Mouse (Mus musculus) hindbrain, embryonic 14.5 days (tissue): ENCODE measurements around the gene Foxc1. TPM values are rescaled to one million over a fixed set of nuclear protein-coding genes. Genes with fewer than 3 reads are reported as not detected.

Source experiments
- ATAC-seq: fragments of 200-750 bp; cut with Nextera tagmentation; 2 replicates; pipeline ENCODE4 v1.8.0; 2017; ENCODE audit warnings: moderate number of reproducible peaks, mild to moderate bottlenecking, moderate TSS enrichment, moderate library complexity; ENCODE audit not compliant: low FRiP score
- DNase-seq: peaks from one replicate; pipeline ENCODE4 v3.0.0-alpha.2; 2015; ENCODE audit warnings: low spot score
- H3K27ac ChIP-seq: fragments of 300-500 bp; sonication (generic); 2 replicates; pipeline ENCODE4 v1.5.1; 2014; ENCODE audit warnings: mild to moderate bottlenecking, moderate library complexity
- H3K27me3 ChIP-seq: fragments of 300-500 bp; sonication (generic); 2 replicates; pipeline ENCODE4 v1.6.1; 2014; ENCODE audit warnings: mild to moderate bottlenecking, low read length, mixed read lengths; ENCODE audit not compliant: control insufficient read depth, insufficient read depth
- H3K36me3 ChIP-seq: fragments of 300-500 bp; sonication (generic); replicated peaks from 2 replicates; pipeline ENCODE4 v1.6.1; 2014; ENCODE audit not compliant: control insufficient read depth, insufficient read depth
- H3K4me1 ChIP-seq: fragments of 300-500 bp; sonication (generic); replicated peaks from 2 replicates; pipeline ENCODE4 v1.6.1; 2014; ENCODE audit warnings: antibody characterized with exemption, low read length, mixed read lengths; ENCODE audit not compliant: control insufficient read depth, insufficient read depth
- H3K4me2 ChIP-seq: fragments of 300-500 bp; sonication (generic); replicated peaks from 2 replicates; pipeline ENCODE4 v1.6.1; 2014; ENCODE audit warnings: mild to moderate bottlenecking, moderate library complexity
- H3K4me3 ChIP-seq: fragments of 300-500 bp; sonication (generic); replicated peaks from 2 replicates; pipeline ENCODE4 v1.5.1; 2014; ENCODE audit warnings: mild to moderate bottlenecking, low read length
- H3K9ac ChIP-seq: fragments of 300-500 bp; sonication (generic); 2 replicates; pipeline ENCODE4 v1.6.1; 2014
- H3K9me3 ChIP-seq: fragments of 300-500 bp; sonication (generic); 2 replicates; pipeline ENCODE4 v1.6.1; 2016; ENCODE audit warnings: low read length; ENCODE audit not compliant: control insufficient read depth
- WGBS: fragments of 180-500 bp; shearing (Covaris S2); extraction: QIAGEN DNeasy Blood & Tissue Kit; methylation state at CpG from one replicate; pipeline ENCODE4 v1.1.7; 2014; 5-methylcytosine and 5-hydroxymethylcytosine counted together
- polyA plus RNA-seq: library from polyadenylated mRNA; unstranded; fragments of >200 nt; fragmentation: Nextera tagmentation; extraction: Ambion mirVana; gene quantifications from 2 replicates; pipeline ENCODE4 v1.2.1, GENCODE M21; 2014

Foxc1 gene
- polyA plus RNA-seq, 1 experiment from 2014 or later: 2.9 TPM

DNA sequence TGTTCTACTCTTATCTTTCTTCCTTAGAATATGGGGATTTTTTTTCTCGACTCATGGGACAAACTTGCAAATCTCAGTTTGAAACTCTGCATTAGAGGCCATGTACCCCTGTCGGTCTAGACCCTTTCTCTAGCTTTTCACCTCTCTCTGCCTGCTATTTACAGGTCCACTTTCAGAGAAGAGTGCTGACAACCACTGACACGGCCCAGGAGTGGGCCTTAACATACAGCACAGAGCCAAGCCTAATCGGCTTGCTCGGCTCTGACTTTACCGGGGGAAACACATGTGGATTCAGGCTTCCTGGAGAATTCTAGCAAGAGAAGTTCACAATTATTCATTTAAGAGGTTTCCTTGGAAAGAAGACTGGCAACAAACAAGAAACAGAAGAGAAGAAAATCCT, 14.6 kb downstream of the Foxc1 start:
- H3K4me2 ChIP-seq: peak overlapping the region; percentile 51
- DNase-seq (no peak), ATAC-seq (no peak)
- 27% methylated on average over 6 of the region's 6 CpGs for WGBS
- H3K27ac ChIP-seq: no peak overlapping the region
- peak overlapping the region; percentile 53 for H3K9ac ChIP-seq
- no peaks in the 10 kb centered on the region for H3K36me3 ChIP-seq
- H3K4me3 ChIP-seq: peak overlapping the region; percentile 22; the same call in 1 of the 2 replicates
- peaks cover 49% of the 10 kb centered on the region for H3K27me3 ChIP-seq
- 0 out of 2 replicates have a peak, but pooled peaks cover 3% of the 10 kb centered on the region for H3K4me1 ChIP-seq
- no peaks in the 10 kb centered on the region for H3K9me3 ChIP-seq

DNA sequence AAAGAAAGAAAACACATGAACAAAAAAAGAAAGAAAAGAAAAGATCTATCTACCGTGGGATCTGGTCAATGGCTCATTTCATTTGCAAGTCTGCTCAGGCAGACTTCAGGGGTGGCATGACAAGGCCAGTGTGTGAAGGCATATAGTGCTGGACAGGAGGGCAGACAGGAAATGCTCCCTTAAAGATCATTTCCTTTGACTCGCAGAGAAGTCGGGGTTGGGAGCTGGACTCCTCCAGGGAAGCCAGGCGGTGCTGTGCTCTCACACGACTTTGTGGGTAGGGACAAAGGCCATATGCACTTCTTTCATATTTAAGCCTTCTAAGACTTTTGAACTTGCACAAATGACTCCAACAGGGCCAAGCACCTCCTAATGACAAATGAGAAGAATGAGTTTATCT, 16.9 kb downstream of the Foxc1 start:
- Histone ChIP-seq H3K4me1 (0 out of 2 replicates have a peak, but pooled peaks cover 3% of the 10 kb centered on the region), H3K36me3 (no peaks in the 10 kb centered on the region), H3K4me3 (no peak overlapping the region), H3K9ac (no peak overlapping the region), H3K9me3 (no peaks in the 10 kb centered on the region), H3K4me2 (no peak overlapping the region), H3K27me3 (peaks cover 26% of the 10 kb centered on the region), H3K27ac (no peak overlapping the region)
- ATAC-seq (no peak), DNase-seq (no peak)
- 19% methylated on average over 5 of the region's 5 CpGs for WGBS

DNA sequence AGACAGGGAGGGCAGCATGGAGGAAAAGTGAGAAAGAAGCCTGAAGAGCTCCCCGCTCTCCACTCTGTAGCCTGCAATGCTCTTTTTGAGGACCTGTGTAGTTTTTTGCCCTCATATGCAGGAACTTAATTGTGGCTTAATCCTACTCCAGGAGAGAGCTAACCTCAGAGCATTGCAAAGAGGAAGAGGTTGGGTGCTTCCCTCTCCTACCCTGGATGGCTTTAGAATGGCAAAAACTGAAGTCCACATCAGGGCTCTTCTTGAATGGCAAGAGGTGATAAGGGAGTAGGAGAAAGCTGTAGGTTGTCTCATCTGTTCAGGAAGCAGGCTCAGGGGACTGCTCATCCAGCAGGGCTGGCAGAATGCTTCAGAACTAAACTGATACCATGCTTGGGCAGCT, 18.7 kb downstream of the Foxc1 start:
- Histone ChIP-seq H3K9me3 (no peaks in the 10 kb centered on the region), H3K27me3 (peaks cover 7% of the 10 kb centered on the region; the same call in 1 of the 2 replicates), H3K4me3 (no peak overlapping the region), H3K36me3 (no peaks in the 10 kb centered on the region), H3K4me2 (no peak overlapping the region), H3K4me1 (0 out of 2 replicates have a peak, but pooled peaks cover 3% of the 10 kb centered on the region), H3K9ac (no peak overlapping the region), H3K27ac (no peak overlapping the region)
- 87% methylated on average over 1 of the region's 1 CpGs for WGBS
- no peak for DNase-seq
- ATAC-seq: no peak

DNA sequence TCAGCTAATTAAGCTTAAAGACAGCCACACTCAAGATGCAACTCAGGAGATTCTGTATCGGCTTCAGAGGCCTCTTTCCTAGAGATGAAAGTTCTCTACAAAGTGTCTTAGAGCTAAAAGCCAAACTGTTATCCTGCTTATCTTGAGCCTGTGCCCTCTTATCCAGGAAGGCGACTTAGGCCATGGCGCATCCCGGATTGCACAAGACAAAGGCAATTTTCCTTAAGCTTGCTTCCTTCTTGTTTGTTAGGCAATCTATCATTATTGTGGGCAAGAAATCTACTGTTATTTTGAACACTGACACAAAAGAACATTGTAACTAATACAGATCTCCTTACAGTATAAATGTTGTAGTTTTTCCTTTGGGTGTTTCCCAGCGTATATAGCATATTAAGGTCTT, 20.7 kb downstream of the Foxc1 start:
- H3K27me3 ChIP-seq: no peaks in the 10 kb centered on the region
- H3K9me3 ChIP-seq: no peaks in the 10 kb centered on the region
- no peak overlapping the region for H3K27ac ChIP-seq
- H3K4me1 ChIP-seq: no peaks in the 10 kb centered on the region
- H3K4me2 ChIP-seq: no peak overlapping the region
- ATAC-seq: no peak
- H3K9ac ChIP-seq: no peak overlapping the region
- no peak overlapping the region for H3K4me3 ChIP-seq
- no peaks in the 10 kb centered on the region for H3K36me3 ChIP-seq
- DNase-seq: no peak
- WGBS: 90% methylated on average over 5 of the region's 5 CpGs

DNA sequence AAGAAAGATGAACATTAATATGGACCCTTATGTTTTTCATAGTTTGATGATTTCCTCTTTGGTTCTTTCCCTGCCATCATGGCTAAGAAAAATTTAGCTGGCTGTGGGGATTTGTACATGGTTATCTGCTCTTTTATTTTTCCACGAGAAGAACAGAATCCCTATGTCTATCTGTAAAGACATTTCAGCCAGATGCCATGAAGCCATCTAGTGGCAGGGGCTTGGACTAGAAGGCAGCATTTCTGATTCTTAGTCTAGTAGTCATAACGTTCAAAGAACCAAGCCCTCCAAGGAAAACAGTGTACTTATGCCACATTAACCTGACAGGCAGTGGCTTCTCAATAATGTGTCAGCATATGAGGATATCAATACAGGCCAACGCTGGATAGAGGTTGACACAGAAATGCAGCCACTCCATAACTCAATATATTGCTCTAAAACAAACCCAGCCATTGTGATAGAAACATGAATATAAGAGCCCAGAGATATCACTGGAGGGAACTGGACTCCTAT, 21.4 kb downstream of the Foxc1 start:
- no peak for ATAC-seq
- WGBS: 67% methylated on average over 3 of the region's 3 CpGs
- Histone ChIP-seq H3K4me3 (no peak overlapping the region), H3K36me3 (no peaks in the 10 kb centered on the region), H3K4me1 (no peaks in the 10 kb centered on the region), H3K9me3 (no peaks in the 10 kb centered on the region), H3K27ac (no peak overlapping the region), H3K4me2 (no peak overlapping the region), H3K27me3 (no peaks in the 10 kb centered on the region), H3K9ac (no peak overlapping the region)
- no peak for DNase-seq

DNA sequence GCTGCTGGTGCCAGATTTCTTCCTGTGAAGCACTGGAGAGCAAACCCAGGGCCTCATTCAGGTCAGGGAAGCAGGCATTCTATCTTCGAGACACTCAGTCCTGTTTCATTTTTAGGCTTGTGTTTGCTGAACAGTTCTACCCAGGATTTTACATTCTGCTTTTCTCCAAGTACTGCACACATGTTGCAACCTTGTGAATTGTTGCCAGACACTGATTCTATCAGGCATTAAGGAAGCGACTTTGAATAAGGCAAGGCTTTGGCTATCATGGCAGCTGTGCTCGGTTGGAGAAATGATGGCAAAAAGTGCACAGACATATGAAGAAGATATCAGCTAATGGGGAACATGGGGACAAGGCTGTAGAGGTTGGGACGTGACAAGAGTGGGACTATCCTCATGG, 22.0 kb downstream of the Foxc1 start:
- Histone ChIP-seq H3K4me3 (no peak overlapping the region), H3K4me1 (no peaks in the 10 kb centered on the region), H3K27me3 (no peaks in the 10 kb centered on the region), H3K9me3 (no peaks in the 10 kb centered on the region), H3K27ac (no peak overlapping the region), H3K9ac (no peak overlapping the region), H3K36me3 (no peaks in the 10 kb centered on the region), H3K4me2 (no peak overlapping the region)
- ATAC-seq (no peak), DNase-seq (no peak)
- 94% methylated on average over 4 of the region's 4 CpGs for WGBS

DNA sequence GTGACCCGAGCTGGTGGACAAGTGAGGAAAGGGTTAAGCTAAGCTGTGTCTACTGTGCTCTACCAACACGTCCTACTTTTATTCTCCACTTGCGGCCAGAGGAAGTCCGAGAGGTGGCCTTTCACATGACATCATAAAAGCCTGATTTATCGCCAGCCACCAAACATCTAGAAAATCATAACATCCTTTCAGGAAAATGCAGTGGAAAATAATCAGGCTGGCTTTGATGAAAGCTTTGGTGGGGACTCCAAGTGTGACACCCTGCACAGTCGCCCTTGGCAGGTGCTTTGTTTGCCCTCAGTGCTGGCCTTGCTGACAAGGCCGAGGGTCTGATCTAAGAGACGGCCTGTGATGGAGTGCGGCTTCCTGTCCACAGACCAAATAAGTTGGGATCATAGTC, 23.9 kb downstream of the Foxc1 start:
- H3K4me3 ChIP-seq: no peak overlapping the region
- H3K9me3 ChIP-seq: no peaks in the 10 kb centered on the region
- H3K36me3 ChIP-seq: no peaks in the 10 kb centered on the region
- no peak for DNase-seq
- H3K27ac ChIP-seq: no peak overlapping the region
- ATAC-seq: no peak
- H3K9ac ChIP-seq: no peak overlapping the region
- H3K4me2 ChIP-seq: no peak overlapping the region
- no peaks in the 10 kb centered on the region for H3K4me1 ChIP-seq
- WGBS: 63% methylated on average over 9 of the region's 9 CpGs
- H3K27me3 ChIP-seq: no peaks in the 10 kb centered on the region

DNA sequence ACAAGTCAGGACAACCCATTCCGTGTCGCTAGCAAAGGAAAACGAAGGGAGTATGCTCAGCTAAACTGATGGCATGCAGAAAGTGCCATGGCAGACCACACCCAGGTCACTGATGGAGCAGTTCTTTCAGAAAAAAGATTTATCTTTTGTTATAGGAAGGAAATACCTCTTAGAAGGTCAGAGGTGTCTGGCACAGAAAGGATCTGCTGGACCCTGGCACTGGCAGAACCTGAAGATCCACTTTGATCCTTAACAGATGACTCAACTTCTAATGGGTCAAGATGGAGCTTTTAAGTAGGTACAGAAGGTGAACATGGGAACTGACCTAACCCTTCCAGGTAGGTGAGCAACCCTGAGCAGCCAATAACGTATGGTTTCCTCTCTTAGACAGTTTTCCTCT, 29.4 kb downstream of the Foxc1 start:
- DNase-seq (no peak), ATAC-seq (no peak)
- H3K4me1 ChIP-seq: no peaks in the 10 kb centered on the region
- H3K9ac ChIP-seq: no peak overlapping the region
- no peaks in the 10 kb centered on the region for H3K27me3 ChIP-seq
- no peaks in the 10 kb centered on the region for H3K36me3 ChIP-seq
- no peak overlapping the region for H3K4me2 ChIP-seq
- WGBS: 83% methylated on average over 4 of the region's 4 CpGs
- no peaks in the 10 kb centered on the region for H3K9me3 ChIP-seq
- no peak overlapping the region for H3K4me3 ChIP-seq
- no peak overlapping the region for H3K27ac ChIP-seq

DNA sequence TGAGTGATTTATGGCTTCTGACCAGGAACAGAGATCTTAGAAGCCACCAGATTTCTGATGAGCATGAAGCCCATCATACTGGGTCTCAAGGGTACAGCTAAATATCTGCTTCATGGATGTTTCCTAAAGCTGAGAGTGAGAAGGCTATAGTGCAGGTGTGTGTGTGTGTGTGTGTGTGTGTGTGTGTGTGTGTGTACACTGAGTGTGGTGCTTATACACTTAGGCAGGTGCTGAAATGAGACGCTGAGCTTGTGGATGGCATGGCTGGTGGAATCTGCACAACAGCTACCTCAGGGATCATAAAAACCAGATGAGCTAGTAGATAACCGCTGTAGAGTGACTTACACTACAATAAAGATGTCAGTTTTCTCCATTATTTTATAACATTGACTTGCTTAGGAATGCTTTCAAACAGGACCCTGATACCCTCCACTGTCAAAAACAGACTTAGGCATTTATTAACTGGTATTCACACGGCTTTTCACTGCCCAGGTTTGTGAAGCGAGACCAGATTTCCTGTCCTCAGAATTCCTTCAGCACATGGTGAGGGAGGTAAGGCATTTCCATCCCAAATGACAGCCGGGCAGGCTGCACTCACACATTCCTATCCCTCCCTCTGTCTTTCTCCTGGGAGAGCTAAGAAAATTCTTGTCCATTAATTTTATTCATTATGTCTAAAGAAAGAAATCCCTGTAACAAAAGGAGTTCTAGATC, 43.0 kb downstream of the Foxc1 start:
- Histone ChIP-seq H3K36me3 (no peaks in the 10 kb centered on the region), H3K27ac (no peak overlapping the region), H3K4me2 (no peak overlapping the region), H3K4me1 (no peaks in the 10 kb centered on the region), H3K27me3 (no peaks in the 10 kb centered on the region), H3K9ac (no peak overlapping the region), H3K4me3 (no peak overlapping the region), H3K9me3 (no peaks in the 10 kb centered on the region)
- DNase-seq (no peak), ATAC-seq (no peak)
- WGBS: 46% methylated on average over 5 of the region's 5 CpGs
